Mouse (Mus musculus) liver, postnatal 0 days (tissue): ENCODE results near the gene Mynn. TPM values are rescaled to one million over a fixed set of nuclear protein-coding genes. Genes with fewer than 3 reads are reported as not detected.

ENCODE experiments used
- ATAC-seq: fragments of 200-750 bp; cut with Nextera tagmentation; 2 replicates; pipeline ENCODE4 v1.8.0; 2017; ENCODE audit warnings: mild to moderate bottlenecking, moderate library complexity
- DNase-seq: peaks from one replicate; pipeline ENCODE4 v3.0.0-alpha.2; 2016
- H3K27ac ChIP-seq: fragments of 300-500 bp; sonication (generic); 2 replicates; pipeline ENCODE4 v1.5.1; 2014; ENCODE audit warnings: antibody characterized with exemption, moderate library complexity, mild to moderate bottlenecking, low read depth
- H3K27me3 ChIP-seq: fragments of 300-500 bp; sonication (generic); 2 replicates; pipeline ENCODE4 v1.6.1; 2014; ENCODE audit warnings: low read length, control low read depth, mixed read lengths; ENCODE audit not compliant: insufficient read depth
- H3K36me3 ChIP-seq: fragments of 300-500 bp; sonication (generic); replicated peaks from 2 replicates; pipeline ENCODE4 v1.6.1; 2014; ENCODE audit warnings: mild to moderate bottlenecking, control low read depth, low read length, moderate library complexity, mixed read lengths; ENCODE audit not compliant: insufficient read depth
- H3K4me1 ChIP-seq: fragments of 300-500 bp; sonication (generic); 2 replicates; pipeline ENCODE4 v1.6.1; 2014; ENCODE audit warnings: antibody characterized with exemption, mild to moderate bottlenecking, control low read depth; ENCODE audit not compliant: insufficient read depth
- H3K4me2 ChIP-seq: fragments of 300-500 bp; sonication (generic); 2 replicates; pipeline ENCODE4 v1.6.1; 2014; ENCODE audit warnings: low read depth, mild to moderate bottlenecking, low read length, moderate library complexity, mixed read lengths
- H3K4me3 ChIP-seq: fragments of 300-500 bp; sonication (generic); 2 replicates; pipeline ENCODE4 v1.5.1; 2014; ENCODE audit warnings: low read depth, low read length
- H3K9ac ChIP-seq: fragments of 300-500 bp; sonication (generic); replicated peaks from 2 replicates; pipeline ENCODE4 v1.6.1; 2014; ENCODE audit warnings: mild to moderate bottlenecking, moderate library complexity
- H3K9me3 ChIP-seq: fragments of 300-500 bp; sonication (generic); 2 replicates; pipeline ENCODE4 v1.6.1; 2016; ENCODE audit warnings: mild to moderate bottlenecking, control low read depth, low read length, mixed read lengths
- CTCF ChIP-seq: sonication (generic); IDR thresholded peaks from 2 replicates; pipeline ENCODE4 v1.5.1; 2016; ENCODE audit warnings: antibody characterized with exemption, low read depth
- EP300 ChIP-seq: IDR thresholded peaks from 2 replicates; pipeline ENCODE4 v1.6.1; 2016; ENCODE audit warnings: antibody characterized with exemption, low read depth, mild to moderate bottlenecking
- WGBS: fragments of 180-500 bp; shearing (Covaris S2); extraction: QIAGEN DNeasy Blood & Tissue Kit; methylation state at CpG from one replicate; pipeline ENCODE4 v1.1.7; 2014; ENCODE audit not compliant: insufficient replicate concordance; 5-methylcytosine and 5-hydroxymethylcytosine counted together
- polyA plus RNA-seq: library from polyadenylated mRNA; unstranded; fragments of >200 nt; fragmentation: Nextera tagmentation; extraction: Ambion mirVana; gene quantifications from 2 replicates; pipeline ENCODE4 v1.2.1, GENCODE M21; 2015

The Mynn gene
- polyA plus RNA-seq, 1 experiment from 2014 or later: 7.5 TPM

DNA sequence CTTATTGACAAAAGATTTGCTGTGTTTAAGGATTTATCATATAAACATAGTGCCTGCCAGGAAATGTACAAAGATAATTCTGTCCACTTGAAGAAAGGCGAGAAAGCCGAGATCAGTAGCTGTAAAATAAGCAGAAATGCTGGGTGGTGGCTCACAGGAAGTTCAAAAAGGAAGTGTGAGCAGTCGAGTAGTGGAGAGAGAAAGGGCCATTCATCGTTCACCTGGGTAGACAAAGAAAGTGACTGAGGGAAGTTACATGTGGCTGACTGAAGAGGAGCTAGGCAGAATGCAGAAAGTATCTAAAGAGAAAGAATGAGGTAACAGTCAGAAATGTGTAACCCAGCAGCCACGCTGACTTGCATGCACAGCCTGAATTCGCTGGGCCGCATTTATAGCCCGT is 18.3 kb downstream of the Mynn start:
- Histone ChIP-seq H3K9me3 (no peaks in the 10 kb centered on the region), H3K36me3 (peaks cover 36% of the 10 kb centered on the region), H3K4me3 (no peak overlapping the region), H3K27me3 (no peaks in the 10 kb centered on the region), H3K9ac (no peak overlapping the region), H3K4me1 (no peaks in the 10 kb centered on the region), H3K4me2 (no peak overlapping the region), H3K27ac (no peak overlapping the region)
- no peak for TF ChIP-seq EP300
- TF ChIP-seq CTCF: no peak
- no peak for ATAC-seq
- DNase-seq: no peak
- WGBS: 59% methylated on average over 8 of the region's 8 CpGs

DNA sequence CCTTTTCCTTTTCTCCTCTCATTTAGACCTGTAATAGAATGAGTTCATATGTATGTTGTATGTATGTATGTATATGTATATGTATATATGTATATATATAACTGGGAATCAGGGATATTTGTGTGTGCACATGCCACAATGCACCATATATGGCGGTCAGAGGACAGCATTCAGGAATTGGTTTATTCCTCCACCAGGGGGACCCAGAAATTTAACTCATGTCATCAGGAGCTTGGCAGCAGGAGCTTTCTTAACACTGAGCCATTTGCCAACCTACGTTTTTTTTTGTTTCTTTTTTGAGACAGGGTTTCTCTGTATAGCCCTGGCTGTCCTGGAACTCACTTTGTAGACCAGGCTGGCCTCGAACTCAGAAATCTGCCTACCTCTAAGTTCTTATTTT is 31.8 kb downstream of the Mynn start:
- Histone ChIP-seq H3K4me2 (no peak overlapping the region), H3K27me3 (no peaks in the 10 kb centered on the region), H3K36me3 (no peaks in the 10 kb centered on the region), H3K4me1 (no peaks in the 10 kb centered on the region), H3K9me3 (no peaks in the 10 kb centered on the region), H3K4me3 (no peak overlapping the region), H3K9ac (no peak overlapping the region), H3K27ac (no peak overlapping the region)
- TF ChIP-seq CTCF: peak; percentile 13; the same call in 1 of the 2 replicates
- no peak for TF ChIP-seq EP300
- DNase-seq: no peak
- ATAC-seq: no peak
- WGBS: 56% methylated on average over 3 of the region's 3 CpGs

DNA sequence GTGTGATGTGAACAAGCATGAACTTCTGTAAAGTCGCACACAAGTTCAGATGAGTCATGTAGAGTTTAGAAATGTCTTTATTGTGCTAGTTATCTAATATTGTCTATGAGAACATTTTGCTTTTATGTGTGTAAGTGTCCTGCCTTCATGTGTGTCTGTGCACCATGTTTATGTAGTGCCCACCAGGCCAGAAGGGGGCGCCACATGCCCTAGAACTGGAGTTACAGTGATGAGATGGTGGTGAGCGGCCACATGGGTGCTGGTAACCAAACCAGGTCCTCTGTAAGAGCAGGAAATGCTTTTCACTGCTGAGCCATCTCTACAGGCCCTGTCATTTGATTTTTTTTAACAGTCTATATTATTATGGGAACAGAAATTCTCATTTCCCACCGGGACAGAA is 33.8 kb downstream of the Mynn start:
- 81% methylated on average over 4 of the region's 4 CpGs for WGBS
- Histone ChIP-seq H3K4me3 (no peak overlapping the region), H3K36me3 (no peaks in the 10 kb centered on the region), H3K9ac (no peak overlapping the region), H3K27ac (no peak overlapping the region), H3K4me1 (no peaks in the 10 kb centered on the region), H3K4me2 (no peak overlapping the region), H3K27me3 (no peaks in the 10 kb centered on the region), H3K9me3 (no peaks in the 10 kb centered on the region)
- peak; percentile 35 for TF ChIP-seq CTCF
- no peak for TF ChIP-seq EP300
- DNase-seq: no peak
- no peak for ATAC-seq

DNA sequence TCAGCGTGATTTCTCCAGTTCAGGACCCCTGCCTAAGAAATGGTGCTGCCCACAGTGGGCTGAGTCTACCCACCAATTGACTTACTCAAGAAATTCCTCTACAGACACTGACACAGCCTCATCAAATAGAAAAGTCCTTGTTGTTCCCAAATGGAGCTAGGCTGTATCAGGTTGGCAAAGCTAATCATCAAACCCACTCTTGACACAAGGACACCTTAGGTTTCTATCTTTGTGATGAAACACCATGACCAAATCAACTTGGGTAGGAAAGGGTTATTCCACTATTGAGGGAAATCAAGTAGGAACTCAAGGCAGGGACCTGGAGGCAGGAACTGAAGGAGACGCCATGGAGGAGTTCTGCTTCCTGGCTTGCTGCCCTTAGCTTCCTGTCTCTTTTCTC is 42.3 kb downstream of the Mynn start, which contains the start of gene Lrriq4:
Gene Lrriq4 (plus strand): TSS at position 301 of the 400 bp plus-strand sequence.
- peaks cover 6% of the 10 kb centered on the region; the same call in 1 of the 2 replicates for H3K27me3 ChIP-seq
- no peak for TF ChIP-seq CTCF
- no peak for TF ChIP-seq EP300
- no peak within 1 kb of the TSS for H3K27ac ChIP-seq
- H3K4me2 ChIP-seq: no peak within 1 kb of the TSS
- ATAC-seq (no peak), DNase-seq (no peak)
- no peaks in the 10 kb centered on the region for H3K9me3 ChIP-seq
- 67% methylated on average over 2 of the region's 2 CpGs for WGBS
- H3K4me3 ChIP-seq: no peak within 1 kb of the TSS
- H3K36me3 ChIP-seq: no peaks in the 10 kb centered on the region
- no peak within 1 kb of the TSS for H3K9ac ChIP-seq
- H3K4me1 ChIP-seq: peaks cover 3% of the 10 kb centered on the region; the same call in 1 of the 2 replicates

DNA sequence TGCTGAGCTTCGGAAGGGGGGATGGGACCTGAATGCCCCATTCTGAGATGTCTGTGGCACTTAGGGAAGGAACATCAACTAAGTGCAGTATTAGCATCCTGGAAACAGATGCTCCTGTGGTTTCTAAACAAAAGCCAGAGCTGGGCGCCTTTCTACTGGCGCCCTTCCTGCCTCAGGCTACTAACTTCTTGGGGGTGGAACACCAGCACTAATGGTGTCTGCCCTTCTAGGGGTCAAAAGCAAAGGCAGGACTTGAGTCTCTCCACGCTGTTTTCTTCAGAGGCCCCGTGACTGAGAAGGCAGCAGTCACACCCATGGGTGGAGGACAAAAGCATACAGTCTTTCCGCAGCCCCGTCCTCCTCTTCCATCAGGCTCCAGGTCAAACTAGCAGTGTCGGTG is 44.9 kb downstream of the Mynn start:
- WGBS: 49% methylated on average over 8 of the region's 8 CpGs
- DNase-seq (no peak), ATAC-seq (no peak)
- H3K36me3 ChIP-seq: no peaks in the 10 kb centered on the region
- H3K4me3 ChIP-seq: no peak overlapping the region
- H3K9me3 ChIP-seq: no peaks in the 10 kb centered on the region
- no peak overlapping the region for H3K4me2 ChIP-seq
- no peak for TF ChIP-seq EP300
- TF ChIP-seq CTCF: no peak
- H3K4me1 ChIP-seq: peaks cover 7% of the 10 kb centered on the region; the same call in 1 of the 2 replicates
- no peak overlapping the region for H3K9ac ChIP-seq
- H3K27ac ChIP-seq: no peak overlapping the region
- peaks cover 24% of the 10 kb centered on the region; the same call in 1 of the 2 replicates for H3K27me3 ChIP-seq

DNA sequence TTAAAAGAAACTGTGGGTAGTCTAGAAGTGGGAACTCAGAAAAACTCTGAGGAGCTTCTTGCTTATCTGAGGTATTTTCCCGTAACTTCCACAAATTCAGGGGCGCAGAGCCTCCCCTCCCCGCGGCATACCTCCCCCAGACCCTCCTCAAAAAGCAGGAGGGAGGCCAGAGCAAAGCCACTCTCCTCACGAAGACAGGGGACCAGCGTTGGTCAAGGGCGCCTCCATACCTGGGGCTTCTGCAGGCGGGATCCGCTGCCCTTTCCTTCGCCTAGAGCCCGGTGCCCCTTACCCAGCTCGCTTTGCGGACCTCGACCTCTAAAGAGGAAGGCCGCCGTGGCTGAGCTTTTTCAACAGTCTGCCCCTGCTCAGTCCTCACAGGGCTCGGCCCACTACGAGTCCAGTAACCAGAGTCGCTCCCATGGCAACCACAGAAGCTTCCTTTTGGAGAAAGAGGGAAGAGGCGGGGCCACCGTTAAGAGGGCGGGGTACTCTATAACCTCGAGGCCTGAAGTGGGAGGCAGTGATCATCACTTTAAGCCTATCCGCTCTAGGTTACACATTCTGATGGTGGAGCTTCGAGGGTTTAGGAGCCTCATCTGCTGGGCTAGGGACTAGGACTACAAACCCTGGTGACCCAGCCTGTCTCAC is 45.7 kb downstream of the Mynn start, which contains the start of gene Lrrc34:
Gene Lrrc34 (minus strand): TSS at position 430 of the 651 bp plus-strand sequence.
- WGBS: 2% methylated on average over 25 of the region's 25 CpGs
- H3K27ac ChIP-seq: no peak within 1 kb of the TSS
- no peak for TF ChIP-seq EP300
- no peak for TF ChIP-seq CTCF
- ATAC-seq (peak; percentile 68), DNase-seq (peak; percentile 60)
- peaks cover 27% of the 10 kb centered on the region; the same call in 1 of the 2 replicates for H3K27me3 ChIP-seq
- peaks cover 7% of the 10 kb centered on the region; the same call in 1 of the 2 replicates for H3K4me1 ChIP-seq
- peak within 1 kb of the TSS; percentile 3; the same call in 1 of the 2 replicates for H3K4me3 ChIP-seq
- no peak within 1 kb of the TSS for H3K9ac ChIP-seq
- H3K9me3 ChIP-seq: no peaks in the 10 kb centered on the region
- no peaks in the 10 kb centered on the region for H3K36me3 ChIP-seq
- H3K4me2 ChIP-seq: peak within 1 kb of the TSS; percentile 53
